Mouse (Mus musculus) forebrain, embryonic 14.5 days (tissue): ENCODE measurements around the gene Zxdc. TPM values are rescaled to one million over a fixed set of nuclear protein-coding genes. Genes with fewer than 3 reads are reported as not detected.
A peak's percentile ranks its signal among the peaks of the same experiment; 100 is the strongest.

Source experiments
- ATAC-seq: fragments of 200-750 bp; cut with Nextera tagmentation; 2 replicates; pipeline ENCODE4 v1.8.0; 2017; ENCODE audit warnings: mild to moderate bottlenecking, moderate library complexity
- DNase-seq: peaks from one replicate; pipeline ENCODE4 v3.0.0-alpha.2; 2015; ENCODE audit warnings: low spot score
- H3K27ac ChIP-seq: fragments of 300-500 bp; sonication (generic); 2 replicates; pipeline ENCODE4 v1.5.1; 2014; ENCODE audit warnings: low read depth, mild to moderate bottlenecking, control low read depth, low read length, moderate library complexity
- H3K27me3 ChIP-seq: fragments of 300-500 bp; sonication (generic); replicated peaks from 2 replicates; pipeline ENCODE4 v1.6.1; 2014; ENCODE audit warnings: low read length, control low read depth, mixed read lengths; ENCODE audit not compliant: control insufficient read depth, insufficient read depth
- H3K36me3 ChIP-seq: fragments of 300-500 bp; sonication (generic); 2 replicates; pipeline ENCODE4 v1.6.1; 2014; ENCODE audit warnings: low read length, control low read depth; ENCODE audit not compliant: control insufficient read depth, insufficient read depth
- H3K4me1 ChIP-seq: fragments of 300-500 bp; sonication (generic); 2 replicates; pipeline ENCODE4 v1.6.1; 2014; ENCODE audit warnings: antibody characterized with exemption, low read length, control low read depth; ENCODE audit not compliant: control insufficient read depth, insufficient read depth
- H3K4me2 ChIP-seq: fragments of 300-500 bp; sonication (generic); 2 replicates; pipeline ENCODE4 v1.6.1; 2014; ENCODE audit warnings: mild to moderate bottlenecking, control low read depth, low read length
- H3K4me3 ChIP-seq: fragments of 300-500 bp; sonication (generic); 2 replicates; pipeline ENCODE4 v1.5.1; 2014; ENCODE audit warnings: low read depth, low read length, control low read depth
- H3K9ac ChIP-seq: fragments of 300-500 bp; sonication (generic); 2 replicates; pipeline ENCODE4 v1.6.1; 2014; ENCODE audit warnings: mild to moderate bottlenecking, low read length, control low read depth, moderate library complexity
- H3K9me3 ChIP-seq: fragments of 300-500 bp; sonication (generic); replicated peaks from 2 replicates; pipeline ENCODE4 v1.6.1; 2016; ENCODE audit warnings: low read length, control low read depth, mixed read lengths; ENCODE audit not compliant: control insufficient read depth
- WGBS: fragments of 180-500 bp; shearing (Covaris S2); extraction: QIAGEN DNeasy Blood & Tissue Kit; methylation state at CpG from one replicate; pipeline ENCODE4 v1.1.7; 2014; 5-methylcytosine and 5-hydroxymethylcytosine counted together
- polyA plus RNA-seq: library from polyadenylated mRNA; unstranded; fragments of >200 nt; fragmentation: Nextera tagmentation; extraction: Ambion mirVana; gene quantifications from 2 replicates; pipeline ENCODE4 v1.2.1, GENCODE M21; 2014

Gene Zxdc
- polyA plus RNA-seq, 1 experiment from 2014 or later = 14.0 TPM

DNA sequence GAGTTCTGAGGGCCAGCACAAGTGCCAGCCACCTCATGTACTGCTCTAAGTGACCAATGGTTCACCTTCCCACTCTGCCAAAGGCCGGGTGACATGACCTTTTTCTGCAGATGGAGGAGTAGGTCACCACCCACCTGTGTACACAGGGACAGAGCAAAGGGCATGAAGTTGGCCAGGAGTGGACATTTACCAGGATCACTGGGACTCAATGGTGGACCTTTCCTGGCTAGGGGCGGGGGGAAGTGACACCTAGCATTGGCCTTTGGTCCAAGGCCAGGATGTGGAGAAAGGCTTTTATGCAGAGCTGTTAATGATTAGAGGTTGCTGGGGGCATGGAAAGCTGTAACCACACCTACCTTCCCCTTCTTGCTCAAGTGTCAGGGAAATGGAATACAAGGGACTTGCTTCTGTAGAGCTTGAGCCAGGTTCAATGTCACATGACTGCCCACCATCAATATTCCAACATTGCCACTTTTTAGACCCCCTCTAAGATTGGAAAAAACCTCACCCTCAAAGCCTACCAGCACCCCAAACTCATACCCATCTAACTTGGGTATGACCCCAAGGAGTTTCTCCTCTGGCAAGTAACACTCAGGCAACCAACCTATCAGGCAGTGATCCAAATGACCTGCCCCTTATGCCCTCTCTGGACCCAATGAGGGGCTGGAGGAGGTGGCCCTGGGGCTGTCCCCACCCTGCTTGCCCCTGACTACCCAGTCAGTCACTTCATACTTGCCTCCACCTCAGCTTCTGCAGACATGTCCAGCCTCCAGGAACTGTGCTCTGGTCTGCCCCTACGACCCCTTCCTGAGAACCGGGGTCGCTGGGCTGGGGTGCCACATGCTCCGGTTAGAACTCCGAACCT is 36.5 kb upstream of the Zxdc start, which contains the start of gene Uroc1:
TSS of gene Uroc1 (plus strand) at position 724 of the 865 bp plus-strand sequence.
- Histone ChIP-seq H3K27ac (no peak within 1 kb of the TSS), H3K4me2 (no peak within 1 kb of the TSS), H3K36me3 (no peaks in the 10 kb centered on the region), H3K4me3 (no peak within 1 kb of the TSS), H3K27me3 (no peaks in the 10 kb centered on the region), H3K4me1 (no peaks in the 10 kb centered on the region), H3K9ac (no peak within 1 kb of the TSS), H3K9me3 (no peaks in the 10 kb centered on the region)
- WGBS = 86% methylated on average over 7 of the region's 7 CpGs
- no peak for DNase-seq
- ATAC-seq = no peak

DNA sequence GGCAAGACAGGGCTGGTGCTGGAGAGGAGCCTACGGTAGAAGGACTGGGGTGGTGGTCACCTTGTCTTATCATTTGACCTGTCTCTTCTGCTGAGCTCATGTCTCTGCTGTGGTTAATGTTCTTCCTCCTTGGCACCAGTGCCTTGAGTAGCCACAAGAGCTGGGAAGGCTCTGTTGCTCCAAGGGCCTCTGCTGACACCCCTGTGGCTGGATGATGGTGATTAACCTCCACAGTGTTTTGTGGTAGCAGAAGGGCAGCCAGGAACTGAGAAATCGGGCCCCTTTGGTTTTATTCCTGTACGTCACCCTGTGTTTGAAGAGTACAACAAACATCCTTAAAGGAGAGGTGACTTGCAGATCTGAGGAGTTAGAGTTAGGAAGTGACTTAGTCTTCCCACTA is 35.0 kb upstream of the Zxdc start:
- ATAC-seq (no peak), DNase-seq (no peak)
- H3K4me2 ChIP-seq = no peak overlapping the region
- H3K4me1 ChIP-seq = no peaks in the 10 kb centered on the region
- no peak overlapping the region for H3K9ac ChIP-seq
- WGBS = 81% methylated on average over 3 of the region's 3 CpGs
- no peak overlapping the region for H3K4me3 ChIP-seq
- H3K27me3 ChIP-seq = no peaks in the 10 kb centered on the region
- H3K9me3 ChIP-seq = no peaks in the 10 kb centered on the region
- H3K36me3 ChIP-seq = no peaks in the 10 kb centered on the region
- H3K27ac ChIP-seq = no peak overlapping the region

DNA sequence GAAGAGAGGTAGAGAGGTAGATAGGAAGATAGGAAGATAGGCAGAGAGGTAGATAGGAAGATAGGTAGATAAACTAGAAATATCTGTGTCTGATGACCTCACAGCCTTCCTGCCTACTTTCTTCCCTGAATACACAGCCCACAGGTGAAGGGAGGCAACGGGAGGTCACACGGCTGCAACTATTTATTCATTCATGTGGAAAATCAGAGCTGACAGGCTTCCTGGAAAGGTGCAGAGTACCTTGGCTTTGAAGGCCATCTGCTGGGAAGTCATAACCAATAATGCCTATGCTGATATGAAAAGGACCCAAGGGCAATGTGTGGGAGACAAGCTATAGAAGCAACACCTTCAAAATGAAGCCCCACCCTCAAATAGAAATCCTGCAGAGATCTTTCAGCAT is 26.9 kb upstream of the Zxdc start:
- DNase-seq = no peak
- H3K4me3 ChIP-seq = no peak overlapping the region
- no peaks in the 10 kb centered on the region for H3K4me1 ChIP-seq
- H3K4me2 ChIP-seq = no peak overlapping the region
- H3K27me3 ChIP-seq = no peaks in the 10 kb centered on the region
- WGBS = 66% methylated on average over 2 of the region's 2 CpGs
- H3K9ac ChIP-seq = no peak overlapping the region
- no peak overlapping the region for H3K27ac ChIP-seq
- no peaks in the 10 kb centered on the region for H3K9me3 ChIP-seq
- ATAC-seq = no peak
- H3K36me3 ChIP-seq = no peaks in the 10 kb centered on the region

DNA sequence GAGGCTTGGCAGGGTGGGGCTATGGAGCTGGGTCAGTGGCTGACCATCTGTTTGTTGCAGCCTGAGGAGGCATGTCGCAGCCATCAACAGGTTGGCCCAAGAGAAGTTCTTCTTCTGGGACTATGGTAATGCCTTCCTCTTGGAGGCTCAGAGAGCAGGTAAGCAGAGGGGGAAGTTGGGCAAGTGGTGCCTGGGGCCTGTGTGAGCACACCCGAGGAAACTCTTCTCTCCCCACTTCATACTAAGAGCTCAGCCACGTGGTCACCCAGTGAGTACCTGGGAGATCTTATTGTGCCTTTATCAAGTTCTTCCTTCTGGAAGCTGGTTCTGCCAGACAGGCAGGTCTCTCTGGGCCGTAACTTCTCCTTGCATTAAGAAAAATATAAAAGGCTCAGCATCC is 22.1 kb upstream of the Zxdc start:
- no peak overlapping the region for H3K4me2 ChIP-seq
- no peaks in the 10 kb centered on the region for H3K27me3 ChIP-seq
- H3K27ac ChIP-seq = no peak overlapping the region
- DNase-seq (no peak), ATAC-seq (no peak)
- 82% methylated on average over 4 of the region's 4 CpGs for WGBS
- H3K4me3 ChIP-seq = no peak overlapping the region
- no peaks in the 10 kb centered on the region for H3K4me1 ChIP-seq
- no peak overlapping the region for H3K9ac ChIP-seq
- H3K9me3 ChIP-seq = no peaks in the 10 kb centered on the region
- no peaks in the 10 kb centered on the region for H3K36me3 ChIP-seq

DNA sequence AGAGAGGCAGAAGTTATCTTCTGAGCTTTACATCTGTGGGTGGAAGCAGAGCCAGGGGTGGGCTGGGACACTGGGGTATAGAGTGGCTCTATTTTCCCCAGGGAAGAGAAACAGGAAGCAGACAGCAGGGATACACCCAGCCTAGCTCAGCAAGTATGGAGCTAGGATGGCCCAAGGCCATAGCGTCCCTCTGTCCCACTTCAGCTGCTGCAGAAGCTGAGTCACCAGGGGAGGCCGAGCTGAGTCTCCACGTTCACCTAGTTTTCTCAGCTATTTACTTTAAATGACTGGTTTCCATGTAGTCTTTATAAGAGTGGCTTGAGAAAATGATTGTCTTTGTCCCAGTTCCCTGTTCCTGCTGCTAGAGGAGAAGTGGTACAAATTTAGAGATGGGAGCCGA is 20.8 kb upstream of the Zxdc start:
- H3K36me3 ChIP-seq = no peaks in the 10 kb centered on the region
- no peaks in the 10 kb centered on the region for H3K4me1 ChIP-seq
- no peak overlapping the region for H3K27ac ChIP-seq
- no peak for ATAC-seq
- H3K27me3 ChIP-seq = no peaks in the 10 kb centered on the region
- H3K9ac ChIP-seq = no peak overlapping the region
- no peak for DNase-seq
- H3K9me3 ChIP-seq = no peaks in the 10 kb centered on the region
- WGBS = 92% methylated on average over 4 of the region's 4 CpGs
- no peak overlapping the region for H3K4me3 ChIP-seq
- H3K4me2 ChIP-seq = no peak overlapping the region

DNA sequence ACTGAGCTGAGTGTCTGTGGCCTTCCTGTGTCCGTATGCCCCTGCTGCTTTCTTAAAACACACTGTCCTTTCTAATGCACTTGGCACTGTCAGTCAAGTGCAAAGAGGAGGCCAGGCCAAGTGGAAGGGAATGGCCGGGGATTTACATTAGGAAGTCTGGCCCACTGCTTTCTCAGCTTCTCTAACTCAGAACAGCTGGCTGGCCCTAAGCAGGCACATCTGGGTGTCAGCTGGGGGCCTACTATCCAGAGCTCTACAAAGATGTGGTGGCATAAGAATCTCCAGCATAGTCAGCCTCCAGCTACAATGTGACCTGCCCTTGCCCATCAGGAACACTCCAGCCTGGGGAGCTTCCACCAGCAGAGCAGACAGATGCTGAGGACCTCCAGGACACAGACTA is 19.3 kb upstream of the Zxdc start:
- Histone ChIP-seq H3K9me3 (no peaks in the 10 kb centered on the region), H3K4me3 (no peak overlapping the region), H3K4me1 (no peaks in the 10 kb centered on the region), H3K4me2 (no peak overlapping the region), H3K27me3 (no peaks in the 10 kb centered on the region), H3K27ac (no peak overlapping the region), H3K36me3 (no peaks in the 10 kb centered on the region), H3K9ac (no peak overlapping the region)
- WGBS = 68% methylated on average over 2 of the region's 2 CpGs
- no peak for DNase-seq
- ATAC-seq = no peak

DNA sequence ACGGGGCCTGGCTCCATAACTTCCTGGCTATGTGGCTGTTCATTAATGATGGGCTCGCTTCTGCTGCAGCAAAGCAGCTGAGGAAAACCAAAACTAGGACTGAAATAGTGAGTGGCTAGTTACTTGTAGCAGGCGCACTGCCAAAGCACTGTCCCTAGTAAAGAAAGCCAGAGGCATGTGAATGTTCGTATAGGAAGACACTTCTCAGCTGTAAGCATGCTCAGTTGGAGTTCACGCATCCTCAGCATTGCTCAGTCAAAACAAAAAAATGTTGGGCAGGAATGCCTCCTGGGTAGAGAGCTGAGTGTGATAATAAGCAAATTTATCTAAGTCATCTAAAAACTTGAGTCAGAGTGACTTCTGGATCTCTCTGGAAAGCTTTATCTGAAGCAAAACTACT is 11.2 kb upstream of the Zxdc start:
- DNase-seq = no peak
- H3K9ac ChIP-seq = no peak overlapping the region
- no peak overlapping the region for H3K27ac ChIP-seq
- no peaks in the 10 kb centered on the region for H3K9me3 ChIP-seq
- peaks cover 5% of the 10 kb centered on the region; the same call in 1 of the 2 replicates for H3K4me1 ChIP-seq
- no peaks in the 10 kb centered on the region for H3K36me3 ChIP-seq
- WGBS = 73% methylated on average over 5 of the region's 5 CpGs
- H3K27me3 ChIP-seq = no peaks in the 10 kb centered on the region
- H3K4me3 ChIP-seq = no peak overlapping the region
- no peak overlapping the region for H3K4me2 ChIP-seq
- ATAC-seq = no peak

DNA sequence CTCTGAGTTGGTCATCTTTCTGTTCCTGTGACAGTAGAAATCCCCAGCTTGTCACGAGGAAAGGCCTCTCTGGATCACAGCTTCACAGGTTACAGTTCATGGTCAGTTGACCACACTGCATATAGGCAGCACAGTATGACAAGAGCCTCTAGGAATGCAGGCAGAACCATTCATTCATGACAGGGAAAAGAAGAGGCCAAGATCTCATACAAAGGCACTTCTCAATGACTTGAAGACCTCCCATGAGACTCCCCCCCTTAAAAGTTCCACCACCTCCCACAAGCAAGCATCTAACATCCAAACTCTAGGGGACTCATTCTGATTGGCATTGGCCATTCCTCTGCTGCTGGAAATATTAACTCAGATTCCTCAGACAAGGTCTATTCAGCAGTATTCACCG is 9.8 kb upstream of the Zxdc start:
- Histone ChIP-seq H3K4me3 (no peak overlapping the region), H3K27ac (no peak overlapping the region), H3K4me1 (peaks cover 5% of the 10 kb centered on the region; the same call in 1 of the 2 replicates), H3K9me3 (no peaks in the 10 kb centered on the region), H3K27me3 (no peaks in the 10 kb centered on the region), H3K36me3 (no peaks in the 10 kb centered on the region), H3K4me2 (no peak overlapping the region), H3K9ac (no peak overlapping the region)
- no peak for ATAC-seq
- no peak for DNase-seq
- 66% methylated on average over 2 of the region's 2 CpGs for WGBS

DNA sequence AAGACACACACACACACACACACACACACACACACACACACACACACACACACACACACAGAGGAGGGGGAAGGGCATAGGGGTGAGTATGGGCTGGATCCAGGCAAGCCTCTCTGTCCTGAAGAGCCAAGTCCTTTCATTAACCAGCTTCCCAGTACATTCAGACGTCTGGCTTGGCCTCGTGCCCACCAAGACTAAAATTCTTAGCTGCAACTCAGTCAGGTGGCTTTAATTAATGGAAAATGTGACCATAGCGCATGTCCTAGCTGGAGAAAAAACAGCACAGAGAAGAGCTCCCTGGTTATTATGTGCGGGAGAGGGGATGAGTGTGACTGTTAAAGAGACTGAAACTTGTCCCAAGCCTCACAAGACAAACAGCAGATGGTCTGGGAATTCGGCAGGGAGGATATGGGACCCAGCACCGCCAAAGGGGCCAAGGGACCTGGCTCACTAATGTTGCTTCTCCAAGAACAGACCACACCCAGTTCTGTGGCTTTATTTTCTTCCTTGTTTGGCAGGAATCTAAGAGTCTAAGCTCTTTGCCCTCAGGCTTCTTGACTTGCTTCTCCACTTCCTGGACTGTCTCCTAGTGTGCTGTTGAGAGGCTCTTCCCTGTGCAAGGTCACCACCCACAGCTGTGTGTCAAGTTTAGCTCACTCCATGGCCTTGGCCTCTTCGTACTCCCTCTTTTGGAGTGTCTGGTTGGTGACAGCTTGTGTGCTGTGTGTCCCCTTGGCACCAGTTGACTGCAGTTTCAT is 9.1 kb upstream of the Zxdc start:
- Histone ChIP-seq H3K9ac (no peak overlapping the region), H3K27me3 (no peaks in the 10 kb centered on the region), H3K4me1 (peaks cover 5% of the 10 kb centered on the region; the same call in 1 of the 2 replicates), H3K36me3 (no peaks in the 10 kb centered on the region), H3K27ac (peak overlapping the region; percentile 44; the same call in 1 of the 2 replicates), H3K4me2 (no peak overlapping the region), H3K9me3 (no peaks in the 10 kb centered on the region), H3K4me3 (no peak overlapping the region)
- WGBS = 40% methylated on average over 7 of the region's 7 CpGs
- DNase-seq (peak; percentile 82), ATAC-seq (peak; percentile 76)
